Mouse (Mus musculus) intestine, embryonic 16.5 days (tissue): ENCODE measurements around the gene 2010315B03Rik. TPM values are rescaled to one million over a fixed set of nuclear protein-coding genes. Genes with fewer than 3 reads are reported as not detected.

Experiments
- ATAC-seq: fragments of 200-750 bp; cut with Nextera tagmentation; 2 replicates; pipeline ENCODE4 v1.8.0; 2017; ENCODE audit warnings: moderate TSS enrichment, moderate library complexity
- H3K27ac ChIP-seq: fragments of 300-500 bp; sonication (generic); 2 replicates; pipeline ENCODE4 v1.5.1; 2014; ENCODE audit warnings: mild to moderate bottlenecking, low read length
- H3K27me3 ChIP-seq: fragments of 300-500 bp; sonication (generic); replicated peaks from 2 replicates; pipeline ENCODE4 v1.6.1; 2014; ENCODE audit warnings: low read length, control low read depth, mixed read lengths; ENCODE audit not compliant: control insufficient read depth, insufficient read depth
- H3K36me3 ChIP-seq: fragments of 300-500 bp; sonication (generic); 2 replicates; pipeline ENCODE4 v1.6.1; 2014; ENCODE audit warnings: low read length, control low read depth; ENCODE audit not compliant: control insufficient read depth, insufficient read depth
- H3K4me1 ChIP-seq: fragments of 300-500 bp; sonication (generic); 2 replicates; pipeline ENCODE4 v1.6.1; 2014; ENCODE audit warnings: low read length, control low read depth, mixed read lengths; ENCODE audit not compliant: control insufficient read depth, insufficient read depth
- H3K4me2 ChIP-seq: fragments of 300-500 bp; sonication (generic); 2 replicates; pipeline ENCODE4 v1.6.1; 2014; ENCODE audit warnings: low read depth, low read length, control low read depth
- H3K4me3 ChIP-seq: fragments of 300-500 bp; sonication (generic); 2 replicates; pipeline ENCODE4 v1.5.1; 2014; ENCODE audit warnings: mild to moderate bottlenecking, low read length
- H3K9ac ChIP-seq: fragments of 300-500 bp; sonication (generic); 2 replicates; pipeline ENCODE4 v1.6.1; 2014; ENCODE audit warnings: low read depth, low read length
- H3K9me3 ChIP-seq: fragments of 300-500 bp; sonication (generic); 2 replicates; pipeline ENCODE4 v1.6.1; 2016; ENCODE audit warnings: low read length, control low read depth; ENCODE audit not compliant: control insufficient read depth
- WGBS: fragments of 180-500 bp; shearing (Covaris S2); extraction: QIAGEN DNeasy Blood & Tissue Kit; methylation state at CpG from one replicate; pipeline ENCODE4 v1.1.7; 2014; 5-methylcytosine and 5-hydroxymethylcytosine counted together
- polyA plus RNA-seq: library from polyadenylated mRNA; unstranded; fragments of >200 nt; fragmentation: Nextera tagmentation; extraction: Ambion mirVana; gene quantifications from 2 replicates; pipeline ENCODE4 v1.2.1, GENCODE M21; 2015

The 2010315B03Rik gene
- 14.8 and 15.7 TPM in 2 replicates for polyA plus RNA-seq

GRCm38 (mm10) chr9:124312171-124313142 lies at the start of gene 2010315B03Rik:
TSS of gene 2010315B03Rik (minus strand) at chr9:124312696.
- peak within 1 kb of the TSS; percentile 77 for H3K4me3 ChIP-seq
- H3K27ac ChIP-seq: peak within 1 kb of the TSS; percentile 99
- H3K4me2 ChIP-seq: peak within 1 kb of the TSS; percentile 56
- ATAC-seq: peak; percentile 100
- H3K4me1 ChIP-seq: peaks cover 4% of the 10 kb centered on the region; the same call in 1 of the 2 replicates
- WGBS: under 1% methylated on average over 21 of the region's 22 CpGs
- H3K27me3 ChIP-seq: no peaks in the 10 kb centered on the region
- no peaks in the 10 kb centered on the region for H3K36me3 ChIP-seq
- no peaks in the 10 kb centered on the region for H3K9me3 ChIP-seq
- H3K9ac ChIP-seq: peak within 1 kb of the TSS; percentile 89

GRCm38 (mm10) chr9:124311502-124311901 lies 994 bp downstream of the 2010315B03Rik start:
- no peak for ATAC-seq
- Histone ChIP-seq H3K27me3 (no peaks in the 10 kb centered on the region), H3K27ac (peak overlapping the region; percentile 99), H3K4me2 (peak overlapping the region; percentile 56), H3K9me3 (no peaks in the 10 kb centered on the region), H3K4me1 (peaks cover 4% of the 10 kb centered on the region; the same call in 1 of the 2 replicates), H3K36me3 (no peaks in the 10 kb centered on the region), H3K9ac (peak overlapping the region; percentile 89), H3K4me3 (peak overlapping the region; percentile 77)

- no peak overlapping the region for H3K4me3 ChIP-seq
- H3K9ac ChIP-seq: no peak overlapping the region
- H3K4me1 ChIP-seq: no peaks in the 10 kb centered on the region
- no peaks in the 10 kb centered on the region for H3K27me3 ChIP-seq
- peak; percentile 97 for ATAC-seq
- H3K36me3 ChIP-seq: no peaks in the 10 kb centered on the region
- H3K4me2 ChIP-seq: no peak overlapping the region
- no peaks in the 10 kb centered on the region for H3K9me3 ChIP-seq
- H3K27ac ChIP-seq: no peak overlapping the region
Observed at GRCm38 (mm10) chr9:124288329-124288728, 24.2 kb downstream of the 2010315B03Rik start.

- Histone ChIP-seq H3K4me2 (peak overlapping the region; percentile 78), H3K4me1 (peaks cover 12% of the 10 kb centered on the region), H3K36me3 (peaks cover 9% of the 10 kb centered on the region), H3K4me3 (peak overlapping the region; percentile 90), H3K9me3 (peaks cover 4% of the 10 kb centered on the region; the same call in 1 of the 2 replicates), H3K27me3 (no peaks in the 10 kb centered on the region), H3K9ac (peak overlapping the region; percentile 82), H3K27ac (peak overlapping the region; percentile 94)
- ATAC-seq: peak; percentile 98
- under 1% methylated on average over 22 of the region's 22 CpGs for WGBS
Observed at GRCm38 (mm10) chr9:124281912-124282686, 30.4 kb downstream of the 2010315B03Rik start.

GRCm38 (mm10) chr9:124281448-124281791 lies 31.1 kb downstream of the 2010315B03Rik start:
- Histone ChIP-seq H3K4me1 (peaks cover 12% of the 10 kb centered on the region), H3K4me2 (peak overlapping the region; percentile 78), H3K4me3 (peak overlapping the region; percentile 90), H3K27me3 (no peaks in the 10 kb centered on the region), H3K9ac (peak overlapping the region; percentile 82), H3K9me3 (peaks cover 4% of the 10 kb centered on the region; the same call in 1 of the 2 replicates), H3K36me3 (peaks cover 9% of the 10 kb centered on the region), H3K27ac (peak overlapping the region; percentile 94)
- 22% methylated on average over 1 of the region's 1 CpGs for WGBS
- ATAC-seq: peak; percentile 65

- Histone ChIP-seq H3K36me3 (peaks cover 9% of the 10 kb centered on the region), H3K4me2 (peak overlapping the region; percentile 78), H3K27ac (0 out of 2 replicates have a peak overlapping the region, but pooled peaks have one; percentile 40), H3K4me3 (peak overlapping the region; percentile 90), H3K27me3 (no peaks in the 10 kb centered on the region), H3K9ac (peak overlapping the region; percentile 82; the same call in 1 of the 2 replicates), H3K9me3 (peaks cover 4% of the 10 kb centered on the region; the same call in 1 of the 2 replicates), H3K4me1 (peaks cover 12% of the 10 kb centered on the region)
- 68% methylated on average over 2 of the region's 2 CpGs for WGBS
- 0 out of 2 replicates have a peak, but pooled peaks have one; percentile 0 for ATAC-seq
Observed at GRCm38 (mm10) chr9:124280576-124281447, 31.7 kb downstream of the 2010315B03Rik start.

GRCm38 (mm10) chr9:124279300-124279699 lies 33.2 kb downstream of the 2010315B03Rik start:
- ATAC-seq: no peak; the same call in 1 of the 2 replicates
- no peaks in the 10 kb centered on the region for H3K27me3 ChIP-seq

GRCm38 (mm10) chr9:124275064-124275463 lies 37.4 kb downstream of the 2010315B03Rik start:
- Histone ChIP-seq H3K36me3 (peaks cover 9% of the 10 kb centered on the region), H3K4me2 (no peak overlapping the region), H3K4me1 (no peaks in the 10 kb centered on the region), H3K27me3 (no peaks in the 10 kb centered on the region), H3K4me3 (no peak overlapping the region), H3K9me3 (peaks cover 10% of the 10 kb centered on the region; the same call in 1 of the 2 replicates), H3K9ac (no peak overlapping the region), H3K27ac (no peak overlapping the region)
- 82% methylated on average over 2 of the region's 2 CpGs for WGBS
- no peak; the same call in 1 of the 2 replicates for ATAC-seq

More at GRCm38 (mm10) chr9:124279300-124279699, 33.2 kb downstream of the 2010315B03Rik start:
- Histone ChIP-seq H3K4me2 (no peak overlapping the region), H3K4me3 (no peak overlapping the region), H3K4me1 (peaks cover 12% of the 10 kb centered on the region), H3K9me3 (peaks cover 10% of the 10 kb centered on the region; the same call in 1 of the 2 replicates), H3K9ac (no peak overlapping the region), H3K27ac (no peak overlapping the region), H3K36me3 (peaks cover 9% of the 10 kb centered on the region)
- WGBS: 42% methylated on average over 2 of the region's 2 CpGs
